Mouse (Mus musculus) liver, embryonic 14.5 days (tissue): ENCODE data around the gene Dzip3. TPM values are rescaled to one million over a fixed set of nuclear protein-coding genes. Genes with fewer than 3 reads are reported as not detected.
A peak's percentile ranks its signal among the peaks of the same experiment; 100 is the strongest.

Experiments used
- ATAC-seq: fragments of 200-750 bp; cut with Nextera tagmentation; 2 replicates; pipeline ENCODE4 v1.8.0; 2017; ENCODE audit warnings: moderate number of reproducible peaks, mild to moderate bottlenecking, moderate library complexity; ENCODE audit not compliant: insufficient read depth
- DNase-seq, 3 experiments: peaks; one replicate each; pipeline ENCODE4 v3.0.0-alpha.2; 2012 to 2013; ENCODE audit warnings: low read depth in 3 of 3, low spot score in 3 of 3
- H3K27ac ChIP-seq: fragments of 300-500 bp; sonication (generic); 2 replicates; pipeline ENCODE4 v1.5.1; 2014; ENCODE audit warnings: moderate library complexity, mild to moderate bottlenecking, control low read depth, inconsistent platforms
- H3K27me3 ChIP-seq: fragments of 300-500 bp; sonication (generic); 2 replicates; pipeline ENCODE4 v1.6.1; 2014; ENCODE audit warnings: mild to moderate bottlenecking, low read length, moderate library complexity; ENCODE audit not compliant: control insufficient read depth, insufficient read depth
- H3K36me3 ChIP-seq: fragments of 300-500 bp; sonication (generic); replicated peaks from 2 replicates; pipeline ENCODE4 v1.6.1; 2014; ENCODE audit warnings: low read depth; ENCODE audit not compliant: control insufficient read depth, insufficient read depth
- H3K4me1 ChIP-seq, 2 experiments: fragments of 200-500 bp in 1 of 2; fragments of 300-500 bp in 1 of 2; sonication (generic) in 1 of 2; replicated peaks; 2 replicates each; pipeline ENCODE4 v1.6.1; 2012 to 2014; ENCODE audit warnings: antibody characterized with exemption in 1 of 2, inconsistent platforms in 1 of 2, low read length in 1 of 2; ENCODE audit not compliant: control insufficient read depth in 2 of 2, insufficient read depth in 2 of 2
- H3K4me2 ChIP-seq: fragments of 300-500 bp; sonication (generic); 2 replicates; pipeline ENCODE4 v1.6.1; 2014; ENCODE audit warnings: low read depth, mild to moderate bottlenecking, control low read depth, moderate library complexity
- H3K4me3 ChIP-seq, 2 experiments: fragments of 200-500 bp in 1 of 2; fragments of 300-500 bp in 1 of 2; sonication (generic) in 1 of 2; 2 replicates each; pipeline ENCODE4 v1.5.1; 2012 to 2014; ENCODE audit warnings: low read depth in 2 of 2, low read length in 2 of 2, mild to moderate bottlenecking in 2 of 2, control low read depth in 1 of 2, inconsistent platforms in 1 of 2, moderate library complexity in 1 of 2; ENCODE audit not compliant: insufficient read depth in 1 of 2
- H3K9ac ChIP-seq: fragments of 300-500 bp; sonication (generic); replicated peaks from 2 replicates; pipeline ENCODE4 v1.6.1; 2014; ENCODE audit warnings: mild to moderate bottlenecking, control low read depth, moderate library complexity
- H3K9me3 ChIP-seq: fragments of 300-500 bp; sonication (generic); 2 replicates; pipeline ENCODE4 v1.6.1; 2016; ENCODE audit warnings: low read length, mixed read lengths; ENCODE audit not compliant: control insufficient read depth
- CTCF ChIP-seq: IDR thresholded peaks from 2 replicates; pipeline ENCODE4 v1.5.1; 2016; ENCODE audit warnings: antibody characterized with exemption, low read depth, control low read depth
- EP300 ChIP-seq: IDR thresholded peaks from 2 replicates; pipeline ENCODE4 v1.6.1; 2016; ENCODE audit warnings: antibody characterized with exemption, low read depth
- WGBS: fragments of 180-500 bp; shearing (Covaris S2); extraction: QIAGEN DNeasy Blood & Tissue Kit; methylation state at CpG from one replicate; pipeline ENCODE4 v1.1.7; 2014; ENCODE audit not compliant: insufficient replicate concordance; 5-methylcytosine and 5-hydroxymethylcytosine counted together
- polyA plus RNA-seq, 2 experiments: library from polyadenylated mRNA; depleted of rRNA in 1 of 2; stranded (reverse) in 1 of 2; unstranded in 1 of 2; fragments of >200 nt; fragmentation: Nextera tagmentation in 1 of 2; extraction: Ambion mirVana in 1 of 2; gene quantifications; 2 replicates each; pipeline versions ENCODE4 v1.2.1 to v1.2.3; 2012 to 2014

Gene Dzip3
- polyA plus RNA-seq, 2 experiments, result 5.8 TPM

DNA sequence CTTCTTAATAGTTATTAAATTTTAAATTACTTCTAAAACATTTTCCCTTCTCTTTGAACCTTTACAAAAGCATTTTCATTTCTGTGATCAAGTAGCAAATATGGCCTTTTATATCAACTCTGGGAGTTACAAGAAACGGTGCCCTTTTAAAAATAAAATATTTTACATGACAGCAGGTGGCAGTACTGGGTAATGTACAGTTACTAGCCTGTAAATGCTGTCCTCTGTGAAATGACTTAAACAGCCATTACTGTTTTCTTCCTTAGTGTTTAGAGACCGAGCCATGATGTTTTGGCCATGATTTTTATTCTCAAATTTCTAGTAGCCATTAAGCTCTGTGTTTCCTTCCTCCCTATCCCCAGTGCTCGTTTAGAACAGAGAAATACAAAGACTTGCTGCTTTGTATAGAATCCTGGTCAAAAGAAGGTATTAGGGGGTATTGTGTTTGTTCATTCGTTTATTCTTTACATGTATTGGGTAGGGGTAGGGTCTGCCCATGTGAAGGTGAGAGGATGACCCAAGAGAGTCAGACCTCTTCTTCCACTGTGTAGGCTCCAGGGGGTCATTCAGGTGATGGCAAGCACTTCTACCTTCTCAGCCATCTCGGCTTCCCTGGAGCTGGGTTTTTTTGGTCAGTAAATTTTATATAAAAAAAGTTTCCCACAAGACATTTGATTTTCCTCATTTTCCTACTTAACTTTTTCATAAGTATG is 22.8 kb upstream of the Dzip3 start:
- 74% methylated on average over 5 of the region's 5 CpGs for WGBS
- H3K36me3 ChIP-seq, result peaks cover 41% of the 10 kb centered on the region
- no peaks in the 10 kb centered on the region for H3K27me3 ChIP-seq
- no peaks in the 10 kb centered on the region for H3K4me1 ChIP-seq
- no peak overlapping the region for H3K4me3 ChIP-seq
- H3K4me2 ChIP-seq, result no peak overlapping the region
- no peaks in the 10 kb centered on the region for H3K9me3 ChIP-seq
- DNase-seq (no peak), ATAC-seq (no peak)
- H3K9ac ChIP-seq, result no peak overlapping the region
- no peak for TF ChIP-seq EP300
- no peak for TF ChIP-seq CTCF
- no peak overlapping the region for H3K27ac ChIP-seq

DNA sequence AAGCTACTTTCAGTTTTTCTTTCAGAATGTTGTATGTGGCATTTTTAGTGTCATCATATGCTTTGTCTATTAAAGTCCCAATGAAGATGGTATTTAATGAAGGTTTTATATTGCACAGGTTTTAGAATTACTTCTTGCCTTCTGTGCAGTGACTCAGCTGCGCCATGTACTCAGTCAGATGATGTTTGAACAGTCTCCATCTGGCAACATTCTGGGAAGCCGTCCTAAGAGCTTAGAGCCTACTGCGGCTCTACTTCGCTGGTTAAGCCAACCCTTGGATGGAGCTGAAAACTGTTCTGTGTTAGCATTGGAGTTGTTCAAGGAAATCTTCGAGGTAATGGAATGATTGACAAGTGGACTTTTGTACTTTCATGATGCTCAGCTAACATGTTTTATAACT is 10.2 kb upstream of the Dzip3 start:
- Histone ChIP-seq H3K9me3 (no peaks in the 10 kb centered on the region), H3K27ac (no peak overlapping the region), H3K4me3 (no peak overlapping the region), H3K36me3 (peaks cover 27% of the 10 kb centered on the region), H3K4me2 (no peak overlapping the region), H3K9ac (no peak overlapping the region), H3K4me1 (no peaks in the 10 kb centered on the region), H3K27me3 (no peaks in the 10 kb centered on the region)
- WGBS, result 87% methylated on average over 5 of the region's 5 CpGs
- ATAC-seq (no peak), DNase-seq (no peak)
- TF ChIP-seq EP300 (no peak), CTCF (no peak)

- H3K9me3 ChIP-seq, result no peaks in the 10 kb centered on the region
- peaks cover 5% of the 10 kb centered on the region for H3K36me3 ChIP-seq
- peak in 1 of 3 experiments; percentile 22 for DNase-seq
- peak overlapping the region; percentile 99 for H3K9ac ChIP-seq
- H3K4me1 ChIP-seq, result peaks cover 5 to 12% of the 10 kb centered on the region in 2 experiments
- TF ChIP-seq EP300, result no peak
- TF ChIP-seq CTCF, result no peak
- no peaks in the 10 kb centered on the region for H3K27me3 ChIP-seq
- ATAC-seq, result peak; percentile 63
- whole genome bisulfite sequencing, result under 1% methylated on average over 18 of the region's 18 CpGs
- H3K4me3 ChIP-seq, result peak overlapping the region; percentile 86 to 99
- H3K4me2 ChIP-seq, result peak overlapping the region; percentile 85
- H3K27ac ChIP-seq, result peak overlapping the region; percentile 0
Measured at GRCm38 (mm10) chr16:48994343-48994693, 353 bp upstream of the Dzip3 start.

GRCm38 (mm10) chr16:48993231-48993558 is 770 bp downstream of the Dzip3 start:
- H3K27me3 ChIP-seq, result no peaks in the 10 kb centered on the region
- DNase-seq (peak in 1 of 3 experiments; percentile 29), ATAC-seq (no peak)
- H3K4me3 ChIP-seq, result peak overlapping the region; percentile 86 to 99
- peak overlapping the region; percentile 99 for H3K9ac ChIP-seq
- TF ChIP-seq CTCF, result no peak
- no peak for TF ChIP-seq EP300
- H3K9me3 ChIP-seq, result no peaks in the 10 kb centered on the region
- WGBS, result 1% methylated on average over 9 of the region's 9 CpGs
- H3K4me1 ChIP-seq, result peaks cover 5 to 12% of the 10 kb centered on the region in 2 experiments
- no peaks in the 10 kb centered on the region for H3K36me3 ChIP-seq
- H3K4me2 ChIP-seq, result peak overlapping the region; percentile 83
- peak overlapping the region; percentile 80 for H3K27ac ChIP-seq

DNA sequence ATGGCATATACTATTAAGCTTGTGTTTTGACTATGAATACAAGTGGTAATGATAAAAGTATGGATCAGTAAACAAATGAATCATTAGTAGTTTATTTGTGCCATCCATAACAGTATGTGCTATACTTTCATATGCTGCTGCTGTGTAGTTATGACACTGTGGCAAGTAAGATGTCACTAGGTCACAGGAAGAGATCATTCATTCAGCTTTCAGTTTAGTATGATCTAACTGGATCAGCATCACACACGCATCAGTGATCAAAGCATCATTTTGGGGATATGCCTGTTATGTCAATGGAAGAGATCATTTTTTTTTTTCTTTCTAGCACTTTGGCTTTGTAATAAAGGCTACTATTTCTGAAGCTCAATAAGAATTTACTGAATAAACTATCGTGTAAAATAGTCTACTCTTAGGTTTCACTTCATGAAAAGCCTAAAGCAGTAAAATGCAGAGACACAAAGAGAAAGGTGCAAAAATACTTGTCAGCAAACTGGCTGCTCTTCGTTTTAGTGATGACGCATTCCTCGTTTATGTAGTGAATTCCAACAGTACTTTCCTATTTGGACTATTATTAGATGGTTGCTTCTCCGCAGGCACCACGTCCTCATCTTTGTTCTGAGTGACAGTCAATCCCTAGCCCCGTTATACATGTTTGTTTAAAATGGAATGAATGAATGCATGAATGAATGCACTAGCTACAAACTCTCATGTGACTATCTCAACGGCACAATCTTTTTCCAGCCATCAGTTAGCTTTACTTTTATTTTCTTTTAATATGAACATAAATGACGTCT is 1.3 kb downstream of the Dzip3 start:
- Histone ChIP-seq H3K4me1 (peaks cover 5 to 12% of the 10 kb centered on the region in 2 experiments), H3K36me3 (no peaks in the 10 kb centered on the region), H3K9ac (peak overlapping the region; percentile 99), H3K4me2 (peak overlapping the region; percentile 83), H3K27ac (peak overlapping the region; percentile 55), H3K4me3 (peak overlapping the region; percentile 86 to 99), H3K27me3 (no peaks in the 10 kb centered on the region), H3K9me3 (no peaks in the 10 kb centered on the region)
- no peak for ATAC-seq
- no peak for DNase-seq
- WGBS, result 31% methylated on average over 10 of the region's 10 CpGs
- no peak for TF ChIP-seq CTCF
- no peak for TF ChIP-seq EP300
